Mouse (Mus musculus) midbrain, embryonic 16.5 days (tissue): ENCODE results near the gene Upp2. TPM values are rescaled to one million over a fixed set of nuclear protein-coding genes. Genes with fewer than 3 reads are reported as not detected.

Experiments used
- ATAC-seq: fragments of 200-750 bp; cut with Nextera tagmentation; 2 replicates; pipeline ENCODE4 v1.8.0; 2017; ENCODE audit warnings: moderate TSS enrichment
- H3K27ac ChIP-seq: fragments of 300-500 bp; sonication (generic); 2 replicates; pipeline ENCODE4 v1.5.1; 2014; ENCODE audit warnings: mild to moderate bottlenecking, low read length, mixed read lengths
- H3K27me3 ChIP-seq: fragments of 300-500 bp; sonication (generic); 2 replicates; pipeline ENCODE4 v1.6.1; 2014; ENCODE audit warnings: low read depth, low read length, mixed read lengths; ENCODE audit not compliant: control insufficient read depth, insufficient read depth
- H3K36me3 ChIP-seq: fragments of 300-500 bp; sonication (generic); 2 replicates; pipeline ENCODE4 v1.6.1; 2014; ENCODE audit warnings: mild to moderate bottlenecking, low read length, moderate library complexity, mixed read lengths; ENCODE audit not compliant: control insufficient read depth, insufficient read depth
- H3K4me1 ChIP-seq: fragments of 300-500 bp; sonication (generic); 2 replicates; pipeline ENCODE4 v1.6.1; 2014; ENCODE audit warnings: mild to moderate bottlenecking, low read length, mixed read lengths; ENCODE audit not compliant: control insufficient read depth, insufficient read depth
- H3K4me2 ChIP-seq: fragments of 300-500 bp; sonication (generic); 2 replicates; pipeline ENCODE4 v1.6.1; 2014; ENCODE audit warnings: mild to moderate bottlenecking, low read length, mixed read lengths
- H3K4me3 ChIP-seq: fragments of 300-500 bp; sonication (generic); 2 replicates; pipeline ENCODE4 v1.5.1; 2014; ENCODE audit warnings: low read depth, mild to moderate bottlenecking, low read length, moderate library complexity, mixed read lengths
- H3K9ac ChIP-seq: fragments of 300-500 bp; sonication (generic); 2 replicates; pipeline ENCODE4 v1.6.1; 2014; ENCODE audit warnings: low read depth, low read length, mixed read lengths
- H3K9me3 ChIP-seq: fragments of 300-500 bp; sonication (generic); replicated peaks from 2 replicates; pipeline ENCODE4 v1.6.1; 2014; ENCODE audit warnings: mild to moderate bottlenecking, low read length, mixed read lengths; ENCODE audit not compliant: control insufficient read depth, poor library complexity, severe bottlenecking
- WGBS: fragments of 180-500 bp; shearing (Covaris S2); extraction: QIAGEN DNeasy Blood & Tissue Kit; methylation state at CpG from one replicate; pipeline ENCODE4 v1.1.7; 2014; 5-methylcytosine and 5-hydroxymethylcytosine counted together
- polyA plus RNA-seq: library from polyadenylated mRNA; unstranded; fragments of >200 nt; fragmentation: Nextera tagmentation; extraction: Ambion mirVana; gene quantifications from 2 replicates; pipeline ENCODE4 v1.2.1, GENCODE M21; 2015

Upp2 gene
- polyA plus RNA-seq, 1 experiment from 2014 or later: 16.6 TPM

GRCm38 (mm10) chr2:58699931-58700330 lies 132.8 kb downstream of the Upp2 start:
- H3K4me1 ChIP-seq: no peaks in the 10 kb centered on the region
- ATAC-seq: 0 out of 2 replicates have a peak, but pooled peaks have one; percentile 45
- no peak overlapping the region for H3K4me2 ChIP-seq
- H3K9ac ChIP-seq: no peak overlapping the region
- WGBS: 26% methylated on average over 5 of the region's 5 CpGs
- no peak overlapping the region for H3K4me3 ChIP-seq
- no peak overlapping the region for H3K27ac ChIP-seq
- H3K9me3 ChIP-seq: no peaks in the 10 kb centered on the region
- no peaks in the 10 kb centered on the region for H3K27me3 ChIP-seq
- no peaks in the 10 kb centered on the region for H3K36me3 ChIP-seq

- H3K36me3 ChIP-seq: no peaks in the 10 kb centered on the region
- no peaks in the 10 kb centered on the region for H3K9me3 ChIP-seq
- H3K4me1 ChIP-seq: no peaks in the 10 kb centered on the region
- H3K27me3 ChIP-seq: no peaks in the 10 kb centered on the region
- no peak for ATAC-seq
- H3K9ac ChIP-seq: no peak overlapping the region
- H3K4me2 ChIP-seq: no peak overlapping the region
- 76% methylated on average over 7 of the region's 7 CpGs for WGBS
- no peak overlapping the region for H3K4me3 ChIP-seq
- H3K27ac ChIP-seq: no peak overlapping the region
These were observed 133.3 kb downstream of the Upp2 start for GRCm38 (mm10) chr2:58700354-58700753.

- WGBS: 94% methylated on average over 4 of the region's 4 CpGs
- no peak overlapping the region for H3K27ac ChIP-seq
These were observed 134.5 kb downstream of the Upp2 start for GRCm38 (mm10) chr2:58701627-58702026.

GRCm38 (mm10) chr2:58703226-58703625 lies 136.1 kb downstream of the Upp2 start:
- Histone ChIP-seq H3K9ac (no peak overlapping the region), H3K9me3 (no peaks in the 10 kb centered on the region), H3K4me1 (no peaks in the 10 kb centered on the region), H3K27ac (no peak overlapping the region), H3K4me3 (no peak overlapping the region), H3K36me3 (no peaks in the 10 kb centered on the region), H3K27me3 (no peaks in the 10 kb centered on the region), H3K4me2 (no peak overlapping the region)
- no peak for ATAC-seq
- WGBS: 89% methylated on average over 6 of the region's 6 CpGs

More at GRCm38 (mm10) chr2:58701627-58702026, 134.5 kb downstream of the Upp2 start:
- H3K36me3 ChIP-seq: no peaks in the 10 kb centered on the region
- no peak overlapping the region for H3K4me3 ChIP-seq
- no peak overlapping the region for H3K9ac ChIP-seq
- H3K27me3 ChIP-seq: no peaks in the 10 kb centered on the region
- H3K9me3 ChIP-seq: no peaks in the 10 kb centered on the region
- H3K4me1 ChIP-seq: no peaks in the 10 kb centered on the region
- ATAC-seq: no peak
- H3K4me2 ChIP-seq: no peak overlapping the region

GRCm38 (mm10) chr2:58703646-58704045 lies 136.5 kb downstream of the Upp2 start:
- WGBS: 88% methylated on average over 6 of the region's 6 CpGs
- H3K4me1 ChIP-seq: no peaks in the 10 kb centered on the region
- no peaks in the 10 kb centered on the region for H3K27me3 ChIP-seq
- H3K9me3 ChIP-seq: no peaks in the 10 kb centered on the region
- no peak overlapping the region for H3K4me2 ChIP-seq
- ATAC-seq: no peak
- no peak overlapping the region for H3K4me3 ChIP-seq
- no peak overlapping the region for H3K27ac ChIP-seq
- H3K36me3 ChIP-seq: no peaks in the 10 kb centered on the region
- no peak overlapping the region for H3K9ac ChIP-seq

GRCm38 (mm10) chr2:58704576-58704975 lies 137.5 kb downstream of the Upp2 start:
- H3K27me3 ChIP-seq: no peaks in the 10 kb centered on the region
- H3K4me3 ChIP-seq: no peak overlapping the region
- no peaks in the 10 kb centered on the region for H3K9me3 ChIP-seq
- H3K9ac ChIP-seq: no peak overlapping the region
- H3K4me2 ChIP-seq: no peak overlapping the region
- no peak for ATAC-seq
- WGBS: 94% methylated on average over 3 of the region's 3 CpGs
- no peak overlapping the region for H3K27ac ChIP-seq
- no peaks in the 10 kb centered on the region for H3K36me3 ChIP-seq
- H3K4me1 ChIP-seq: no peaks in the 10 kb centered on the region

- Histone ChIP-seq H3K27ac (no peak overlapping the region), H3K4me2 (no peak overlapping the region), H3K9ac (no peak overlapping the region), H3K36me3 (no peaks in the 10 kb centered on the region), H3K4me3 (no peak overlapping the region), H3K9me3 (no peaks in the 10 kb centered on the region), H3K4me1 (no peaks in the 10 kb centered on the region), H3K27me3 (no peaks in the 10 kb centered on the region)
- 83% methylated on average over 3 of the region's 3 CpGs for WGBS
- ATAC-seq: no peak
These were observed 140.6 kb downstream of the Upp2 start for GRCm38 (mm10) chr2:58707676-58708075.

- Histone ChIP-seq H3K9ac (no peak overlapping the region), H3K27ac (no peak overlapping the region), H3K9me3 (no peaks in the 10 kb centered on the region), H3K4me1 (no peaks in the 10 kb centered on the region), H3K27me3 (no peaks in the 10 kb centered on the region), H3K36me3 (no peaks in the 10 kb centered on the region), H3K4me2 (no peak overlapping the region), H3K4me3 (no peak overlapping the region)
- ATAC-seq: no peak
- 76% methylated on average over 5 of the region's 5 CpGs for WGBS
These were observed 143.1 kb downstream of the Upp2 start for GRCm38 (mm10) chr2:58710234-58710633.

GRCm38 (mm10) chr2:58711049-58711448 lies 144.0 kb downstream of the Upp2 start:
- Histone ChIP-seq H3K27ac (no peak overlapping the region), H3K4me3 (no peak overlapping the region), H3K9me3 (no peaks in the 10 kb centered on the region), H3K36me3 (no peaks in the 10 kb centered on the region), H3K4me2 (no peak overlapping the region), H3K27me3 (no peaks in the 10 kb centered on the region), H3K9ac (no peak overlapping the region), H3K4me1 (no peaks in the 10 kb centered on the region)
- 78% methylated on average over 4 of the region's 4 CpGs for WGBS
- no peak for ATAC-seq

GRCm38 (mm10) chr2:58711491-58711890 lies 144.4 kb downstream of the Upp2 start:
- H3K9ac ChIP-seq: no peak overlapping the region
- H3K4me3 ChIP-seq: no peak overlapping the region
- H3K4me2 ChIP-seq: no peak overlapping the region
- no peaks in the 10 kb centered on the region for H3K9me3 ChIP-seq
- no peak for ATAC-seq
- no peaks in the 10 kb centered on the region for H3K36me3 ChIP-seq
- H3K27me3 ChIP-seq: no peaks in the 10 kb centered on the region
- H3K4me1 ChIP-seq: no peaks in the 10 kb centered on the region
- WGBS: 63% methylated on average over 2 of the region's 2 CpGs
- H3K27ac ChIP-seq: no peak overlapping the region
